Mouse (Mus musculus) Muller cell, postnatal 12 days (primary cell): ENCODE measurements around the gene Eed.
"Not testable (repeated sequence)": the region's sequence is repeated elsewhere in the genome, so short reads cannot be mapped to it uniquely, and the experiment has no call there.

Source experiments
- DNase-seq: peaks from one replicate; pipeline ENCODE4 v3.0.0-alpha.2; 2015; ENCODE audit errors: inconsistent ontology term

Eed gene

GRCm38 (mm10) chr7:89980485-89981422, at the start of gene Eed:
Gene Eed (minus strand): TSS chr7:89980983.
- DNase-seq: peak; percentile 97

GRCm38 (mm10) chr7:90029548-90030485, 49.0 kb upstream of the Eed start:
- peak; percentile 33 for DNase-seq

- peak; percentile 34 for DNase-seq
These were observed 48.2 kb upstream of the Eed start for GRCm38 (mm10) chr7:90028888-90029547.

GRCm38 (mm10) chr7:90024975-90025374, 44.2 kb upstream of the Eed start:
- no peak for DNase-seq

GRCm38 (mm10) chr7:90022974-90023707, 42.4 kb upstream of the Eed start:
- DNase-seq: peak; percentile 26

- no peak for DNase-seq
These were observed 39.5 kb upstream of the Eed start for GRCm38 (mm10) chr7:90020331-90020730.

GRCm38 (mm10) chr7:90019570-90019969, 38.8 kb upstream of the Eed start:
- DNase-seq: no peak

- DNase-seq: no peak
These were observed 36.3 kb upstream of the Eed start for GRCm38 (mm10) chr7:90016930-90017588.

GRCm38 (mm10) chr7:90016459-90016858, 35.7 kb upstream of the Eed start:
- no peak for DNase-seq

- DNase-seq: peak; percentile 14
These were observed 26.2 kb upstream of the Eed start for GRCm38 (mm10) chr7:90006667-90007653.

GRCm38 (mm10) chr7:90004781-90005180, 24.0 kb upstream of the Eed start:
- DNase-seq: no peak

GRCm38 (mm10) chr7:90002375-90002774, 21.6 kb upstream of the Eed start:
- DNase-seq: no peak

- no peak for DNase-seq
These were observed 18.7 kb upstream of the Eed start for GRCm38 (mm10) chr7:89999491-89999890.

GRCm38 (mm10) chr7:89998624-89999006, 17.8 kb upstream of the Eed start:
- no peak for DNase-seq

- peak; percentile 65 for DNase-seq
These were observed 17.3 kb upstream of the Eed start for GRCm38 (mm10) chr7:89998006-89998623.

GRCm38 (mm10) chr7:89997526-89997925, 16.7 kb upstream of the Eed start:
- DNase-seq: not testable (repeated sequence)

GRCm38 (mm10) chr7:89993091-89993490, 12.3 kb upstream of the Eed start:
- no peak for DNase-seq

GRCm38 (mm10) chr7:89984421-89984820, 3.6 kb upstream of the Eed start:
- no peak for DNase-seq

- DNase-seq: no peak
These were observed 2.7 kb upstream of the Eed start for GRCm38 (mm10) chr7:89983441-89983840.
